Mouse (Mus musculus) heart, adult 2 months (tissue): Measurements from ENCODE around the gene C130074G19Rik. TPM values are rescaled to one million over a fixed set of nuclear protein-coding genes. Genes with fewer than 3 reads are reported as not detected.
A peak's percentile ranks its signal among the peaks of the same experiment; 100 is the strongest.

ENCODE experiments used
- DNase-seq, 2 experiments: peaks; one replicate each; pipeline ENCODE4 v3.0.0; 2021
- H3K27ac ChIP-seq: fragments of 200-600 bp; 2 replicates; pipeline ENCODE4 v1.8.1; 2022
- H3K27me3 ChIP-seq: fragments of 200-500 bp; 2 replicates; pipeline ENCODE4 v1.6.1; 2012; ENCODE audit warnings: mild to moderate bottlenecking, low read length, inconsistent platforms, mixed read lengths; ENCODE audit not compliant: control insufficient read depth, insufficient read depth
- H3K36me3 ChIP-seq: fragments of 200-500 bp; 2 replicates; pipeline ENCODE4 v1.6.1; 2012; ENCODE audit warnings: low read length, inconsistent platforms; ENCODE audit not compliant: control insufficient read depth, insufficient read depth
- H3K4me1 ChIP-seq: fragments of 200-500 bp; 2 replicates; pipeline ENCODE4 v1.6.1; 2011; ENCODE audit warnings: low read length; ENCODE audit not compliant: control insufficient read depth, insufficient read depth
- H3K4me3 ChIP-seq: fragments of 200-600 bp; 2 replicates; pipeline ENCODE4 v1.8.1; 2022
- H3K79me2 ChIP-seq: fragments of 200-500 bp; replicated peaks from 2 replicates; pipeline ENCODE4 v1.6.1; 2012; ENCODE audit warnings: mild to moderate bottlenecking, inconsistent platforms, low read length, moderate library complexity, mixed read lengths; ENCODE audit not compliant: control insufficient read depth, insufficient read depth
- H3K9ac ChIP-seq: fragments of 200-500 bp; 2 replicates; pipeline ENCODE4 v1.6.1; 2012; ENCODE audit warnings: low read depth, mild to moderate bottlenecking, control low read depth, inconsistent platforms, low read length, mixed read lengths
- CTCF ChIP-seq: fragments of 200-600 bp; IDR thresholded peaks from 2 replicates; pipeline ENCODE4 v1.8.1; 2022; ENCODE audit warnings: antibody characterized with exemption, mild to moderate bottlenecking, moderate library complexity
- EP300 ChIP-seq: fragments of 200-500 bp; IDR thresholded peaks from 2 replicates; pipeline ENCODE4 v1.6.1; 2011; ENCODE audit warnings: low read depth, low read length, control low read depth; ENCODE audit not compliant: insufficient read depth
- POLR2A ChIP-seq: fragments of 200-500 bp; IDR thresholded peaks from 2 replicates; pipeline ENCODE4 v1.6.1; 2011; ENCODE audit warnings: mild to moderate bottlenecking, low read depth, low read length, control low read depth; ENCODE audit not compliant: insufficient read depth
- WGBS: fragments of 180-500 bp; shearing (Covaris S2); methylation state at CpG from one replicate; pipeline ENCODE4 v1.1.7; 2018; 5-methylcytosine and 5-hydroxymethylcytosine counted together
- intact Hi-C: fragments of 180-260 bp; cut with DNase I; formaldehyde crosslinking; loops from one replicate; pipeline ENCODE4 v1.15.1; 2025
- polyA plus RNA-seq: library from polyadenylated mRNA; depleted of rRNA; stranded (reverse); fragments of >200 nt; gene quantifications from 2 replicates; pipeline ENCODE4 v1.2.3, GENCODE M21; 2012
- total RNA-seq, 2 experiments: library from RNA; stranded (reverse); gene quantifications; 2 replicates each; pipeline ENCODE4 v1.2.3; 2021

Gene C130074G19Rik
- total and polyA plus RNA-seq, 3 experiments, result 7.3 to 18.8 (median 13.5) TPM

- H3K27me3 ChIP-seq, result no peaks in the 10 kb centered on the region
- no peak overlapping the region for H3K4me3 ChIP-seq
- TF ChIP-seq POLR2A (no peak), EP300 (no peak), CTCF (no peak)
- no peak overlapping the region for H3K27ac ChIP-seq
- intact Hi-C loops, result loop anchor here (10.0 kb wide), 1 partner anchor 577 kb away; no protein-coding TSS in a partner anchor
- no peak overlapping the region for H3K9ac ChIP-seq
- H3K79me2 ChIP-seq, result no peaks in the 10 kb centered on the region
- DNase-seq, result no peak
- peaks cover 18% of the 10 kb centered on the region for H3K4me1 ChIP-seq
- H3K36me3 ChIP-seq, result no peaks in the 10 kb centered on the region
- 57% methylated on average over 2 of the region's 2 CpGs for WGBS
Observed at GRCm38 (mm10) chr1:184861551-184861950, 21.5 kb downstream of the C130074G19Rik start.

DNA sequence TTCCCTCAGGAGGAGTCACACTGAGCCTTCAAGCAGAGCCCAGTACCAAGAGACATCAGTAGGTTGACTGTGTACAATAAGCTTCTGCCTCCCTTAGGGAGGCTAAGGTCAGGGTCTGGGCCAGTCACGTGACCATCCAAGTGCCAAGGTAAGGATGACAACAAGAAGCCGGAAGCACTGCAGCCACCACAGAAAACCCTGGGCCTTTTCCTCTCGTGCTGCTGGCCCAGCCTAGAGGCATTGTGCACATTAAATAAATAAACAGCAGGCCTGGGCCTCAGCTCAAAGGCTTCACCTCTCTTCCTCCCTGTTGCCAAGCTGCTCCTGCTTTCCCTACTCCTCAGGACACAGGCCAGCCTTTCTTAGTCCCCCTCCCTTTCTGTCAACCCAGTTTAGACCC is 22.7 kb downstream of the C130074G19Rik start:
- Histone ChIP-seq H3K27me3 (no peaks in the 10 kb centered on the region), H3K36me3 (no peaks in the 10 kb centered on the region), H3K79me2 (no peaks in the 10 kb centered on the region), H3K4me1 (peaks cover 18% of the 10 kb centered on the region), H3K27ac (peak overlapping the region; percentile 49), H3K4me3 (no peak overlapping the region), H3K9ac (no peak overlapping the region)
- WGBS, result 51% methylated on average over 3 of the region's 3 CpGs
- TF ChIP-seq CTCF (no peak), POLR2A (no peak), EP300 (no peak)
- peak in 1 of 2 experiments; percentile 47 for DNase-seq
- intact Hi-C loops, result loop anchor here (10.0 kb wide), 1 partner anchor 575 kb away; no protein-coding TSS in a partner anchor

DNA sequence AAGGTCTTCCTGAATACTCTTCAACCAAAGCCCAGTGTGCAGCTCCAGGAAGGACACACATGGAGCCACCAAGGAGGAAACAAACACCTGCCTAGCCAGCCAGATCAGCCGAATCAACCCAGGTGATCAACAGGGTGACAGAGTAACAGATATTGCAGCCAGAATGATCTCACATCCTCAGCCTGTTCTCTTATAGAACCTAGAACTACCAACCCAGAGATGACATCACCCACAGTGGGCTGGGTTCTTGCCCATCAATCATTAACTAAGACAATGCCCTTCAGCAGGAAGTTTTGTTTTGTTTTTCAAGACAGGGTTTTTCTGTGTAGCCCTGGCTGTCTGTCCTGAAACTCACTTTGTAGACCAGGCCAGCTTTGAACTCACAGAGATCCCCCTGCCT is 24.8 kb downstream of the C130074G19Rik start:
- Histone ChIP-seq H3K79me2 (no peaks in the 10 kb centered on the region), H3K4me3 (no peak overlapping the region), H3K36me3 (no peaks in the 10 kb centered on the region), H3K27me3 (no peaks in the 10 kb centered on the region), H3K4me1 (peaks cover 13% of the 10 kb centered on the region), H3K9ac (no peak overlapping the region), H3K27ac (no peak overlapping the region)
- DNase-seq, result no peak
- TF ChIP-seq POLR2A, result no peak
- TF ChIP-seq CTCF, result no peak
- intact Hi-C loops, result no loop called here
- WGBS, result 58% methylated on average over 1 of the region's 1 CpGs

GRCm38 (mm10) chr1:184857216-184857615 is 25.8 kb downstream of the C130074G19Rik start:
- intact Hi-C loops, result loop anchor here (2.0 kb wide), 1 partner anchor 14 kb away; no protein-coding TSS in a partner anchor
- no peak overlapping the region for H3K4me3 ChIP-seq
- H3K4me1 ChIP-seq, result peaks cover 15% of the 10 kb centered on the region
- no peak overlapping the region for H3K27ac ChIP-seq
- no peaks in the 10 kb centered on the region for H3K79me2 ChIP-seq
- no peak overlapping the region for H3K9ac ChIP-seq
- TF ChIP-seq POLR2A (no peak), CTCF (no peak), EP300 (no peak)
- DNase-seq, result no peak
- no peaks in the 10 kb centered on the region for H3K36me3 ChIP-seq
- WGBS, result 87% methylated on average over 9 of the region's 9 CpGs
- no peaks in the 10 kb centered on the region for H3K27me3 ChIP-seq

- no peak overlapping the region for H3K9ac ChIP-seq
- DNase-seq, result peak in 1 of 2 experiments; percentile 36
- 26% methylated on average over 3 of the region's 3 CpGs for WGBS
Observed at GRCm38 (mm10) chr1:184853922-184854321, 29.1 kb downstream of the C130074G19Rik start.

GRCm38 (mm10) chr1:184853339-184853738 is 29.7 kb downstream of the C130074G19Rik start:
- H3K36me3 ChIP-seq, result no peaks in the 10 kb centered on the region
- DNase-seq, result peak; percentile 83 to 85
- intact Hi-C loops, result loop anchor here (1.0 to 2.0 kb wide), 3 partner anchors 29 to 340 kb away; no protein-coding TSS in a partner anchor
- peaks cover 14% of the 10 kb centered on the region for H3K4me1 ChIP-seq
- whole genome bisulfite sequencing, result 5% methylated on average over 5 of the region's 5 CpGs
- peak overlapping the region; percentile 93 for H3K27ac ChIP-seq
- no peaks in the 10 kb centered on the region for H3K79me2 ChIP-seq
- H3K9ac ChIP-seq, result peak overlapping the region; percentile 20; the same call in 1 of the 2 replicates
- H3K4me3 ChIP-seq, result peak overlapping the region; percentile 39
- TF ChIP-seq CTCF (peak; percentile 98), POLR2A (peak; percentile 54; the same call in 1 of the 2 replicates), EP300 (peak; percentile 98)
- H3K27me3 ChIP-seq, result no peaks in the 10 kb centered on the region

More at GRCm38 (mm10) chr1:184853922-184854321, 29.1 kb downstream of the C130074G19Rik start:
- H3K36me3 ChIP-seq, result no peaks in the 10 kb centered on the region
- no peaks in the 10 kb centered on the region for H3K79me2 ChIP-seq
- H3K4me3 ChIP-seq, result no peak overlapping the region
- peaks cover 14% of the 10 kb centered on the region for H3K4me1 ChIP-seq
- no peaks in the 10 kb centered on the region for H3K27me3 ChIP-seq
- intact Hi-C loops, result loop anchor here (1.0 to 2.0 kb wide), 3 partner anchors 28 to 339 kb away; no protein-coding TSS in a partner anchor
- no peak for TF ChIP-seq CTCF
- TF ChIP-seq POLR2A, result no peak
- no peak for TF ChIP-seq EP300
- peak overlapping the region; percentile 93 for H3K27ac ChIP-seq
